Comparison of ENCODE assay signal across 7 mouse cellular contexts in genomic region chr15:11380087-11380530, GRCm38 (mm10). TPM values are rescaled to one million over a fixed set of nuclear protein-coding genes. Genes with fewer than 3 reads are reported as not detected.
DNase-seq lines count a peak whose midpoint lies in the region; ATAC-seq and TF ChIP-seq lines count a peak whose summit lies in the region.

No protein-coding gene starts in this region.

- TF ChIP-seq EP300 in MEL (IDR thresholded peaks at IDR 0.05; ENCODE audit: low read depth in 1 of 2, low read length in 2 of 2): no peak

- H3K4me3 ChIP-seq in MEL (ENCODE audit: control insufficient read depth in 1 of 2, insufficient read depth in 1 of 2, low read depth in 2 of 2, low read length in 2 of 2): no peak overlapping the region
- H3K4me3 ChIP-seq in hindbrain, postnatal 0 days (ENCODE audit: low read length): no peak overlapping the region

- ATAC-seq in common myeloid progenitor, adult 5-6 weeks (replicated peaks; ENCODE audit: low read depth, poor library complexity, severe bottlenecking): peak; percentile 84
- peak; percentile 81 for ATAC-seq in hindbrain, postnatal 0 days

- H3K9ac ChIP-seq in MEL (ENCODE audit: control insufficient read depth, low read depth, low read length, poor library complexity, severe bottlenecking): no peak overlapping the region
- H3K9ac ChIP-seq in hindbrain, postnatal 0 days (replicated peaks; ENCODE audit: low read length): no peak overlapping the region

- no peak overlapping the region for H3K27ac ChIP-seq in MEL (ENCODE audit: control insufficient read depth, low read depth, low read length)
- no peak overlapping the region for H3K27ac ChIP-seq in hindbrain, postnatal 0 days

- H3K9me3 ChIP-seq in MEL (replicated peaks; ENCODE audit: insufficient read depth, low read length): no peaks in the 10 kb centered on the region
- no peaks in the 10 kb centered on the region for H3K9me3 ChIP-seq in hindbrain, postnatal 0 days (ENCODE audit: low read length)

- peak; percentile 86 for TF ChIP-seq RAD21 in MEL (IDR thresholded peaks at IDR 0.05; ENCODE audit: low read depth, low read length)

- H3K27me3 ChIP-seq in MEL (ENCODE audit: control insufficient read depth in 1 of 2, insufficient read depth in 2 of 2, low read length in 2 of 2): no peaks in the 10 kb centered on the region
- no peaks in the 10 kb centered on the region for H3K27me3 ChIP-seq in hindbrain, postnatal 0 days (ENCODE audit: insufficient read depth, low read length)

- H3K4me1 ChIP-seq in MEL (ENCODE audit: control insufficient read depth in 1 of 2, insufficient read depth in 2 of 2, low read length in 2 of 2): no peaks in the 10 kb centered on the region
- H3K4me1 ChIP-seq in hindbrain, postnatal 0 days (ENCODE audit: insufficient read depth, low read length): no peaks in the 10 kb centered on the region

- H3K4me2 ChIP-seq in hindbrain, postnatal 0 days (ENCODE audit: low read depth, low read length): peak overlapping the region; percentile 30; the same call in 1 of the 2 replicates

- TF ChIP-seq CTCF in MEL (IDR thresholded peaks at IDR 0.05 in 2 of 3, conservative IDR thresholded peaks at IDR 0.05 in 1 of 3; ENCODE audit: control insufficient read depth in 1 of 3, insufficient read depth in 1 of 3, low read depth in 2 of 3, low read length in 3 of 3, poor library complexity in 1 of 3, severe bottlenecking in 1 of 3): peak; percentile 30 to 84 (median 81); a peak in 5 of 6 replicates
- TF ChIP-seq CTCF in hindbrain, postnatal 0 days (IDR thresholded peaks at IDR 0.05; ENCODE audit: low read depth): peak; percentile 85

- peak; percentile 23 to 28 for DNase-seq in left cerebral cortex, adult 18-20 months (ENCODE audit: low spot score in 2 of 2)
- DNase-seq in left cerebral cortex, adult 11 months (ENCODE audit: low spot score): no peak
- DNase-seq in MEL (ENCODE audit: low read depth, low spot score): peak; percentile 72
- DNase-seq in hindbrain, postnatal 0 days (ENCODE audit: low spot score): peak; percentile 84
- peak; percentile 48 for DNase-seq in naive thymus-derived CD4-positive, alpha-beta T cell, adult 2 months (ENCODE audit: low read depth)
- DNase-seq in spleen, postnatal 4 days (ENCODE audit: low spot score in 2 of 2): no peak

- TF ChIP-seq POLR2A in MEL (IDR thresholded peaks at IDR 0.05; ENCODE audit: control insufficient read depth in 1 of 2, insufficient read depth in 1 of 2, low read depth in 1 of 2, low read length in 2 of 2, poor library complexity in 1 of 2): no peak

- H3K36me3 ChIP-seq in MEL (ENCODE audit: control insufficient read depth in 1 of 2, insufficient read depth in 2 of 2, low read length in 2 of 2): peaks cover 0 to 12% of the 10 kb centered on the region in 2 experiments; a peak in 2 of 4 replicates
- H3K36me3 ChIP-seq in hindbrain, postnatal 0 days (ENCODE audit: insufficient read depth, low read length): peaks cover 15% of the 10 kb centered on the region; the same call in 1 of the 2 replicates

- 29% methylated on average over 8 of the region's 8 CpGs for whole genome bisulfite sequencing in hindbrain, postnatal 0 days

- no peaks in the 10 kb centered on the region for H3K79me2 ChIP-seq in MEL (ENCODE audit: control insufficient read depth, insufficient read depth, low read length, poor library complexity)

TF ChIP-seq in MEL, 35 proteins besides CTCF, POLR2A, EP300 and RAD21:
- peak; percentile 88 for TF ChIP-seq SMC3 (IDR thresholded peaks at IDR 0.05; ENCODE audit: low read depth, low read length)
- TF ChIP-seq HCFC1 (IDR thresholded peaks at IDR 0.05; ENCODE audit: low read depth, low read length): no peak
- TF ChIP-seq MAFK (IDR thresholded peaks at IDR 0.05; ENCODE audit: borderline replicate concordance, low read depth, low read length): no peak
- no peak for TF ChIP-seq E2F4 (IDR thresholded peaks at IDR 0.05; ENCODE audit: borderline replicate concordance, low read depth, low read length)
- TF ChIP-seq ZC3H11A (IDR thresholded peaks at IDR 0.05; ENCODE audit: low read depth, low read length): peak; percentile 77
- TF ChIP-seq TBP (IDR thresholded peaks at IDR 0.05; ENCODE audit: low read depth, low read length): no peak
- no peak for TF ChIP-seq MAZ (IDR thresholded peaks at IDR 0.05; ENCODE audit: low read depth, low read length)
- no peak for TF ChIP-seq USF2 (IDR thresholded peaks at IDR 0.05; ENCODE audit: borderline replicate concordance in 1 of 2, insufficient read depth in 1 of 2, low read depth in 1 of 2, low read length in 2 of 2)
- no peak for TF ChIP-seq NRF1 (IDR thresholded peaks at IDR 0.05; ENCODE audit: insufficient read depth, low read depth, low read length, poor library complexity, severe bottlenecking)
- TF ChIP-seq POLR2AphosphoS5 (IDR thresholded peaks at IDR 0.05; ENCODE audit: borderline replicate concordance, low read depth, low read length): no peak
- no peak for TF ChIP-seq USF1 (IDR thresholded peaks at IDR 0.05; ENCODE audit: low read depth, low read length)
- TF ChIP-seq ZKSCAN1 (IDR thresholded peaks at IDR 0.05; ENCODE audit: low read depth, low read length): no peak
- TF ChIP-seq SIN3A (IDR thresholded peaks at IDR 0.05; ENCODE audit: low read length): no peak
- TF ChIP-seq GATA1 (IDR thresholded peaks at IDR 0.05; ENCODE audit: low read depth, low read length): no peak

RNA-seq across cellular contexts. Expression of gene Tars, which starts 19.4 kb away (rescaled TPM):
- total RNA-seq in left cerebral cortex, adult 18-20 months (2021): 10 to 100 TPM; 28.7 to 32.9 TPM
- total RNA-seq in MEL (2012; rRNA removed): 89.0 and 124 TPM in 2 replicates
- polyA plus RNA-seq in MEL (2012; ENCODE audit: insufficient read depth in 1 of 2, insufficient read length in 2 of 2, low read depth in 1 of 2, low replicate concordance in 2 of 2, missing spikeins in 1 of 2): 1,000 to 10,000 TPM in 1 of 2 experiments, 100 to 1,000 TPM in 1; 174 to 1,064 TPM
- 67.5 and 127 TPM in 2 replicates for total RNA-seq in common myeloid progenitor, adult 5-6 weeks (2017)
- total RNA-seq in hindbrain, postnatal 0 days (2014; rRNA removed): 23.8 and 29.2 TPM in 2 replicates
- polyA plus RNA-seq in hindbrain, postnatal 0 days (2015; fragmentation: Nextera tagmentation; extraction: Ambion mirVana): 33.1 and 34.7 TPM in 2 replicates

Comparison
In these comparisons a context has a peak if more than half of its experiments do, and no peak if none do; other contexts are left out.
1. DNase-seq: peak in left cerebral cortex, adult 18-20 months (2 of 2), MEL (single experiment), hindbrain, postnatal 0 days (single experiment) and naive thymus-derived CD4-positive, alpha-beta T cell, adult 2 months (single experiment); none in left cerebral cortex, adult 11 months (single experiment) and spleen, postnatal 4 days (0 of 2).